8 mouse cellular contexts compared by ENCODE assay signal in the genomic region with DNA sequence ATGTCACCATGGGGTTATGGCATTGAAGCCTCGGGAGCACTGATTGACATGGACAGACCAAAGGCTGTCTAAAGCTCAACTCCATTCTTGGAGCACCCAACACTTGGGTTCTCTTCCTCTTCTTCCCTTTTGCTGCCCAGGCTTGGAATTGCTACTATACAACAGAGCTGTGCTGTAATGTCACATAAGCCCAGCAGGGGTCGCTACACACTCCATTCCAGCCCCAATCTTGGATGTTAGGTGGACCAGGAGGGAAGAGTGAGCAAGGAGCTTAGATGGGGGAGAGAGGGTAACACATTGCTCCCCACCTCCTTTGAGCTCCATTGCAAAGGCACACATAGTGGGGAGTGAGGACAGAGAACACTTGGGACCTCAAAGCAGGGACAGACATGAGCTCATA. TPM values are rescaled to one million over a fixed set of nuclear protein-coding genes. Genes with fewer than 3 reads are reported as not detected.
DNase-seq lines count a peak whose midpoint lies in the region; ATAC-seq and TF ChIP-seq lines count a peak whose summit lies in the region.

No protein-coding gene starts in this region.

- peak; percentile 92 for TF ChIP-seq CTCF in liver, embryonic 14.5 days (IDR thresholded peaks at IDR 0.05; ENCODE audit: low read depth)

- H3K27me3 ChIP-seq in forebrain, embryonic 10.5 days (ENCODE audit: poor library complexity, severe bottlenecking): no peaks in the 10 kb centered on the region; the same call in none of the 2 replicates
- H3K27me3 ChIP-seq in forebrain, embryonic 15.5 days: no peaks in the 10 kb centered on the region
- no peaks in the 10 kb centered on the region; the same call in 1 of the 2 replicates for H3K27me3 ChIP-seq in liver, embryonic 14.5 days (ENCODE audit: control insufficient read depth, insufficient read depth, low read length)

- H3K36me3 ChIP-seq in forebrain, embryonic 10.5 days (replicated peaks): no peaks in the 10 kb centered on the region
- no peaks in the 10 kb centered on the region for H3K36me3 ChIP-seq in forebrain, embryonic 15.5 days
- no peaks in the 10 kb centered on the region for H3K36me3 ChIP-seq in liver, embryonic 14.5 days (replicated peaks; ENCODE audit: control insufficient read depth, insufficient read depth, low read depth)

- no peak overlapping the region for H3K9ac ChIP-seq in forebrain, embryonic 15.5 days (replicated peaks)
- H3K9ac ChIP-seq in liver, embryonic 14.5 days (replicated peaks): no peak overlapping the region

- no peak overlapping the region for H3K27ac ChIP-seq in forebrain, embryonic 10.5 days
- H3K27ac ChIP-seq in forebrain, embryonic 15.5 days (replicated peaks): no peak overlapping the region
- no peak overlapping the region for H3K27ac ChIP-seq in liver, embryonic 14.5 days

- DNase-seq in forebrain, embryonic 10.5 days (ENCODE audit: extremely low spot score, low spot score): peak; percentile 43
- no peak for DNase-seq in liver, embryonic 14.5 days (ENCODE audit: low read depth in 3 of 3, low spot score in 3 of 3)
- DNase-seq in liver: no peak
- DNase-seq in MEL-GATA-1-ER (ENCODE audit: extremely low read depth, low read depth): peak; percentile 14
- peak; percentile 23 for DNase-seq in forelimb bud, embryonic 11.5 days (ENCODE audit: low read depth, low spot score)
- DNase-seq in right cerebral cortex, postnatal 14 days: peak; percentile 65
- no peak for DNase-seq in gastrocnemius, postnatal 4 days (ENCODE audit: low spot score in 2 of 2)

- peaks cover 25% of the 10 kb centered on the region for H3K4me1 ChIP-seq in forebrain, embryonic 10.5 days
- H3K4me1 ChIP-seq in forebrain, embryonic 15.5 days: peaks cover 37% of the 10 kb centered on the region
- H3K4me1 ChIP-seq in liver, embryonic 14.5 days (replicated peaks; ENCODE audit: control insufficient read depth in 2 of 2, insufficient read depth in 2 of 2, low read length in 1 of 2): no peaks in the 10 kb centered on the region

- WGBS in forebrain, embryonic 10.5 days: 16% methylated on average over 2 of the region's 2 CpGs
- WGBS in forebrain, embryonic 15.5 days: 4% methylated on average over 2 of the region's 2 CpGs
- WGBS in liver, embryonic 14.5 days (ENCODE audit: insufficient replicate concordance): 17% methylated on average over 2 of the region's 2 CpGs

- no peaks in the 10 kb centered on the region for H3K9me3 ChIP-seq in forebrain, embryonic 10.5 days
- no peaks in the 10 kb centered on the region for H3K9me3 ChIP-seq in forebrain, embryonic 15.5 days
- no peaks in the 10 kb centered on the region for H3K9me3 ChIP-seq in liver, embryonic 14.5 days (ENCODE audit: control insufficient read depth, low read length)

- ATAC-seq in forebrain, embryonic 15.5 days (replicated peaks): no peak
- ATAC-seq in liver, embryonic 14.5 days (ENCODE audit: insufficient read depth): no peak

- no peak overlapping the region for H3K4me3 ChIP-seq in forebrain, embryonic 10.5 days
- H3K4me3 ChIP-seq in forebrain, embryonic 15.5 days: no peak overlapping the region
- no peak overlapping the region for H3K4me3 ChIP-seq in liver, embryonic 14.5 days (ENCODE audit: insufficient read depth in 1 of 2, low read depth in 2 of 2, low read length in 2 of 2)

- no peak for TF ChIP-seq EP300 in liver, embryonic 14.5 days (IDR thresholded peaks at IDR 0.05; ENCODE audit: low read depth)

- H3K4me2 ChIP-seq in forebrain, embryonic 15.5 days (replicated peaks): no peak overlapping the region
- H3K4me2 ChIP-seq in liver, embryonic 14.5 days (ENCODE audit: low read depth): no peak overlapping the region

RNA-seq across cellular contexts. Expression of a gene that starts 6.2 kb away (rescaled TPM):
- 16.2 and 16.3 TPM in 2 replicates for polyA plus RNA-seq in forebrain, embryonic 10.5 days (2016; fragmentation: Nextera tagmentation; extraction: Ambion mirVana)
- 42.5 and 46.4 TPM in 2 replicates for polyA plus RNA-seq in forebrain, embryonic 15.5 days (2015; fragmentation: Nextera tagmentation; extraction: Ambion mirVana)
- 3.0 and 3.2 TPM in 2 replicates for polyA plus RNA-seq in liver, embryonic 14.5 days (2012; rRNA removed)
- polyA plus RNA-seq in liver, embryonic 14.5 days (2014; fragmentation: Nextera tagmentation; extraction: Ambion mirVana): 2.5 and 6.6 TPM in 2 replicates
- 10 to 100 TPM; 60.7 to 61.2 TPM for total RNA-seq in gastrocnemius, postnatal 4 days (2021)

RNA-seq across cellular contexts. Expression of a gene that starts 17.1 kb away (rescaled TPM):
- polyA plus RNA-seq in forebrain, embryonic 10.5 days (2016; fragmentation: Nextera tagmentation; extraction: Ambion mirVana): not detected in 2 replicates
- polyA plus RNA-seq in forebrain, embryonic 15.5 days (2015; fragmentation: Nextera tagmentation; extraction: Ambion mirVana): 0.87 TPM in 1 of 2 replicates, not detected in the other
- not detected in 2 replicates for polyA plus RNA-seq in liver, embryonic 14.5 days (2012; rRNA removed)
- polyA plus RNA-seq in liver, embryonic 14.5 days (2014; fragmentation: Nextera tagmentation; extraction: Ambion mirVana): 4.3 TPM in 1 of 2 replicates, not detected in the other
- total RNA-seq in gastrocnemius, postnatal 4 days (2021): not detected

Comparison
In these comparisons a context has a peak if more than half of its experiments do, and no peak if none do; other contexts are left out.
1. DNase-seq: peak in forebrain, embryonic 10.5 days (single experiment), MEL-GATA-1-ER (single experiment), forelimb bud, embryonic 11.5 days (single experiment) and right cerebral cortex, postnatal 14 days (single experiment); none in liver, embryonic 14.5 days (0 of 3), liver (single experiment) and gastrocnemius, postnatal 4 days (0 of 2).